Mouse (Mus musculus) brown adipose tissue, adult 24 weeks (tissue): Measurements from ENCODE around the gene Olfr1320. TPM values are rescaled to one million over a fixed set of nuclear protein-coding genes. Genes with fewer than 3 reads are reported as not detected.
"Not testable (repeated sequence)": the region's sequence is repeated elsewhere in the genome, so short reads cannot be mapped to it uniquely, and the experiment has no call there.

Experiments used
- H3K27ac ChIP-seq: fragments of 200-500 bp; replicated peaks from 2 replicates; pipeline ENCODE4 v1.5.1; 2012; ENCODE audit warnings: low read depth, mild to moderate bottlenecking, low read length
- H3K4me1 ChIP-seq: fragments of 200-500 bp; 2 replicates; pipeline ENCODE4 v1.6.1; 2012; ENCODE audit warnings: low read length, mixed read lengths; ENCODE audit not compliant: control insufficient read depth, insufficient read depth, insufficient read length
- H3K4me3 ChIP-seq: fragments of 200-500 bp; 2 replicates; pipeline ENCODE4 v1.5.1; 2012; ENCODE audit warnings: low read depth, mild to moderate bottlenecking, low read length, moderate library complexity; ENCODE audit not compliant: insufficient read depth
- polyA plus RNA-seq: library from polyadenylated mRNA; stranded (reverse); fragments of >200 nt; gene quantifications from 2 replicates; pipeline ENCODE4 v1.2.4, GENCODE M21; 2012; ENCODE audit not compliant: missing spikeins, insufficient read depth, insufficient read length

Gene Olfr1320
- not detected in 2 replicates for polyA plus RNA-seq

DNA sequence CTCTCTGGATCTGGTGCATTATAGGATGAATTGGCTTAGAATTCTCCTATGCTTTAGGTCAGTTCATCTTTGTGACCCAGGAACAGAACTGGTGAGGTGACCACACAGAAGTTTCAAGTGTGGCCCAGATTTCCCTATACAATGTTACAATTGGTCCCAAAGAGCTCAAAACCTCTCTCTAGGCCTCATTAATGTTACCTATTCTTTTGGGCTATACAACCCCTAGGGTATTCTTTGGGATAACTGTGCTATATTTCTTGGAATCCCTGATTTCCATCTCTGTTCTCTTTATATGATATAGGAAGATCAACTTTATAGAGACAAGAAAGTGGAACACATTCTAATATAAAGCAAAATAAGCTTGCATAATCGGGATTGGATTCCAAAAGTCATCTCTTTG lies at the start of gene Olfr1320:
Gene Olfr1320 (plus strand): TSS at position 301 of the 400 bp plus-strand sequence.
- H3K4me3 ChIP-seq = no peak within 1 kb of the TSS
- H3K27ac ChIP-seq = no peak within 1 kb of the TSS
- no peaks in the 10 kb centered on the region for H3K4me1 ChIP-seq

DNA sequence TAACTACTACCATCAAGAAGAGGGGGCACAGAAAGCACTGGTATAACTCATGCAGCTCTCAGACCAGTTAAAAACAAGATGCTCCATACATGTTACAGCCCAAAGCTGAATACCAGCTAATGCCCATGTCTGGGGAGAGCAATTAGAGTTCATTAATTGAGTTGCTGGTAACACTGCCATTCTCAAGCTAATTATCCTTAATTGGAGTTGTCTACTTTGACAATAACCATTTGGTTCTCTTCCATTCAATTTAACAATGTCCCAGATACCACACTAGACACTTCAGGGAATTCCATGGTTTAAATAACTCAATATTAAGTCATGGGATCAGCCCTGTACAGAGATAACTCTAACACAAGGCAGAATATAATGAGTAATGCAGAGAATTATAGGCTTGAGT lies 44.6 kb upstream of the Olfr1320 start:
- Histone ChIP-seq H3K4me1 (no peaks in the 10 kb centered on the region), H3K27ac (no peak overlapping the region), H3K4me3 (no peak overlapping the region)

DNA sequence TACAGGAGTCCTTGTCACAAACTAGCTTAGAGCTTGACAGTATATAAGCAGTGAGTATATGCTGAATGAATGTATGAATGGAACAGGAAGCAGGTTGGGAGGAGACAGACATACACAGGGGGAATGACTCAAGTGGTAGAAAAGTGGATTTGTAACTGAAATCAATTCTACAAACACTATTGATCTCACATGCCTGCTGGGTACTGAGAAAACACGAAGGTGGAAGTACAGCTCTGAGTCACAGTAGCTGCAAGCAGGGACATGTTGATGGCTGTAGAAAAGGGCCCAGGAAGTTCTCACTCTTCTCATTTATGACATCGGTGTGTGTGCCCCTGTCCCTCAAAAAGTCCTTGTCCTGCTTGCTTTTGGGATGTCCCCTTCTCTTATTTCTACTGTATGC lies 40.9 kb upstream of the Olfr1320 start:
- no peak overlapping the region for H3K4me3 ChIP-seq
- no peak overlapping the region for H3K27ac ChIP-seq
- no peaks in the 10 kb centered on the region for H3K4me1 ChIP-seq

DNA sequence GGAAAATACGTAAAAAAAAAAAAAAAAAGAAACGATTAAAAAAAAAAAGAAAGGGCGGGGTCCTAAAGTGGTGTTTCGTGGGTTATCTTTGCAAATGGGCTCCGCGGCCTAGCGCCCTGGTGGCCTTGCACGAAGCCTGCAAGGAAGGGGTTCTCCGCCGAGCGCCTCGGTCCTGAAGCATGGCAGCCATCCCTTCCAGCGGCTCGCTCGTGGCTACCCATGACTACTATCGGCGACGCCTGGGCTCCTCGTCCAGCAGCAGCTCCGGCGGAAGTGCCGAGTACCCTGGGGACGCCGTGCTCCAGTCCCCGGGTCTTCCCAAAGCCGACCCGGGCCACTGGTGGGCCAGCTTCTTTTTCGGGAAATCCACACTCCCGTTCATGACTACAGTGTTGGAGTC lies 11.4 kb upstream of the Olfr1320 start:
- not testable (repeated sequence) for H3K27ac ChIP-seq, H3K4me1 ChIP-seq

More for the DNA sequence above, 11.4 kb upstream of the Olfr1320 start:
- not testable (repeated sequence) for H3K4me3 ChIP-seq

Other genes with a start within 250 kb of the Olfr1320 start
- not detected in 2 replicates for gene Arhgap36, start 208.4 kb upstream of the Olfr1320 start, polyA plus RNA-seq
- gene Olfr1321, start 62.7 kb downstream of the Olfr1320 start, polyA plus RNA-seq = not detected in 2 replicates
- 0.36 and 0.54 TPM in 2 replicates for gene Igsf1, start 125.4 kb downstream of the Olfr1320 start, polyA plus RNA-seq
- not detected in 2 replicates for gene Olfr1322, start 219.2 kb downstream of the Olfr1320 start, polyA plus RNA-seq